In the genomic region with DNA sequence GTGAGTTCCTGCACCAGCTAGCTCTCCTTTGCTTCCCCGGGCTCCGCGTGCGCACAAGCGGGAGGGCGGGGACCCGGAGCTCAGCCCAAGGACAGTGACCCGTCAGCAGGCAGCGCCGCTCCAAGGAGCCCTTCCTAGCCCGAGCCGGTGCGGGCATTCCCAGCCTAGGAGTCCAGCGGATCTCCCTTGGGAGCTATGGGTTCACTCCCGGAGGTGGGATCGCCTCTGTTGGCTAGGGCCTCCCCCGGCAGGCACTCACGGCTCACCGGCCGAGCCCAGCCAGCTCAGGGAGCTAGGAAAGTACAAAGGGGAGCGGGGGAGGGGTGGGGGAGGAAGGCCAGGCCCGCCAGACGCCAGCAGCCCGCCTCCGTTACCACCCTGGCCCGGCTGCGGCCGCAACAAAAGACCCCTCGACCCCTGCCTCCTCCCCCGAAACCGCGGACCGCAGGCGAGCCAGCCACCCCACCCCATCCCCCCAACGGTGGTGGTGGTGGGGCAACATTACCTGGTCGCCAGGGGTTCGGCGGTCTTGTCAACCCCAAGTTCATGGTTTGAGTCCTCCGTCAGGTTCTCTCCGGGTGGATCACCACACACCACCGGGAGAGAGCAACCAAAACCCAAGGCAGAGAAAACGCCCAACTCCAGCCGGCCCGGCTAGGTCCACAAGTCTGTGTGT, we compare ENCODE assay signal across 9 mouse cellular contexts.
A peak's percentile ranks its signal among the peaks of the same experiment; 100 is the strongest.
DNase-seq lines count a peak whose midpoint lies in the region; ATAC-seq and TF ChIP-seq lines count a peak whose summit lies in the region.
"Had no signal": no experiment of that assay in that cellular context is flagged by ENCODE, and none has a peak within 500 bp of the region (broad histone marks: within the 10 kb centered on the region; RNA-seq: fewer than 3 reads in every experiment).

No protein-coding gene starts in this region.

- peak overlapping the region; percentile 92 for H3K4me3 ChIP-seq in megakaryocyte, embryonic 14.5 days (replicated peaks)
- H3K4me3 ChIP-seq in embryonic facial prominence, embryonic 13.5 days = peak overlapping the region; percentile 95
- peak overlapping the region; percentile 57 for H3K4me3 ChIP-seq in olfactory bulb, adult 2 months (ENCODE audit: insufficient read depth, low read depth, low read length)

- peak overlapping the region; percentile 98 for H3K9ac ChIP-seq in embryonic facial prominence, embryonic 13.5 days

- peak overlapping the region; percentile 98 for H3K27ac ChIP-seq in embryonic facial prominence, embryonic 13.5 days
- H3K27ac ChIP-seq in olfactory bulb, adult 2 months (ENCODE audit: insufficient read depth, low read depth, low read length) = no peak overlapping the region

- ATAC-seq in megakaryocyte, adult 5-6 weeks (ENCODE audit: poor library complexity, severe bottlenecking) = no peak
- peak; percentile 56; the same call in 1 of the 2 replicates for ATAC-seq in embryonic facial prominence, embryonic 13.5 days (ENCODE audit: insufficient number of reproducible peaks, insufficient read depth, low FRiP score, low TSS enrichment, low read depth)

- no peak for TF ChIP-seq CTCF in olfactory bulb, adult 2 months (IDR thresholded peaks at IDR 0.05; ENCODE audit: insufficient read depth, low read depth, low read length)

- peaks cover 19% of the 10 kb centered on the region for H3K4me1 ChIP-seq in megakaryocyte, embryonic 14.5 days
- peaks cover 36% of the 10 kb centered on the region for H3K4me1 ChIP-seq in embryonic facial prominence, embryonic 13.5 days
- peaks cover 8% of the 10 kb centered on the region; the same call in 1 of the 2 replicates for H3K4me1 ChIP-seq in olfactory bulb, adult 2 months (ENCODE audit: control insufficient read depth, insufficient read depth, low read length)

- TF ChIP-seq POLR2A in olfactory bulb, adult 2 months (IDR thresholded peaks at IDR 0.05; ENCODE audit: insufficient read depth, low read depth, low read length) = no peak

- peak; percentile 63 to 67 for DNase-seq in heart, adult 9 months (ENCODE audit: low spot score in 2 of 2)
- DNase-seq in kidney, adult 8-10 months = peak; percentile 40 to 61
- DNase-seq in lung, adult 18-20 months = peak; percentile 26 to 29
- DNase-seq in adipocyte (ENCODE audit: low spot score) = no peak

- under 1% methylated on average over 42 of the region's 44 CpGs for WGBS in embryonic facial prominence, embryonic 13.5 days
- WGBS in olfactory bulb, adult 2 months = 2% methylated on average over 43 of the region's 44 CpGs

- no peaks in the 10 kb centered on the region for H3K9me3 ChIP-seq in megakaryocyte, embryonic 14.5 days
- H3K9me3 ChIP-seq in embryonic facial prominence, embryonic 13.5 days = no peaks in the 10 kb centered on the region

- peak overlapping the region; percentile 72 for H3K4me2 ChIP-seq in embryonic facial prominence, embryonic 13.5 days

- peaks cover 43% of the 10 kb centered on the region for H3K27me3 ChIP-seq in megakaryocyte, embryonic 14.5 days (replicated peaks)
- H3K27me3 ChIP-seq in embryonic facial prominence, embryonic 13.5 days = no peaks in the 10 kb centered on the region
- H3K27me3 ChIP-seq: CH12.LX had no signal

- no peaks in the 10 kb centered on the region for H3K36me3 ChIP-seq in megakaryocyte, embryonic 14.5 days (replicated peaks; ENCODE audit: low read length)
- peaks cover 10% of the 10 kb centered on the region for H3K36me3 ChIP-seq in embryonic facial prominence, embryonic 13.5 days
